Comparison of ENCODE assay signal across 22 mouse cellular contexts in the genomic region with DNA sequence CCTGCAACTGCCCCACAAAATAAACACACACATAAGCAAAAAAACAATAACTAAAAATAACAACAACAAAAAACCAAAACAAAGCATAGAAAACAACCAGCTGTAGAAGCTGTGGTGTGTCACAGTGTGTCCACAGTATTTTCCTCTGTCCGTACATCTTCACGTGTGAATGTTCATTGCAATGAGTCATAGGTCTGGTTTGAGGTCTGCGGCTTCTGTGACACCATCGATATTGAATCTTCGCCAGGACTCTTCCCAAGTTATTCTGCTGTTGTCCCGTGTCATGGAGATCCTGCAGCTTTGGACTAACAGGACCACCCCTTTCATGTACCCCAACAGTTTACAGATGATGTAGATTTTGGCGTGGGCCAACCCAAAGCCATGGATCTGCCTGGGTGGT.
DNase-seq lines count a peak whose midpoint lies in the region; TF ChIP-seq lines count a peak whose summit lies in the region.
"Had no signal": no experiment of that assay in that cellular context is flagged by ENCODE, and none has a peak within 500 bp of the region (broad histone marks: within the 10 kb centered on the region; RNA-seq: fewer than 3 reads in every experiment).

No protein-coding gene starts in this region.

- peak overlapping the region; percentile 28 for H3K4me2 ChIP-seq in myocyte (ENCODE audit: low read depth)
- H3K4me2 ChIP-seq: embryonic facial prominence, embryonic 13.5 days; embryonic facial prominence, embryonic 15.5 days; forebrain, embryonic 12.5 days had no signal

- H3K36me3 ChIP-seq in C2C12 (ENCODE audit: control insufficient read depth, insufficient read depth) (no peaks in the 10 kb centered on the region), myocyte (ENCODE audit: control insufficient read depth, insufficient read depth) (no peaks in the 10 kb centered on the region)
- H3K36me3 ChIP-seq: embryonic facial prominence, embryonic 13.5 days; embryonic facial prominence, embryonic 15.5 days; forebrain, embryonic 10.5 days; forebrain, embryonic 12.5 days had no signal

- intact Hi-C loops in heart, postnatal 10 days (cut with DNase I) = no loop called here

- no peaks in the 10 kb centered on the region for H3K79me2 ChIP-seq in C2C12 (ENCODE audit: control insufficient read depth, insufficient read depth)
- no peaks in the 10 kb centered on the region for H3K79me2 ChIP-seq in myocyte (ENCODE audit: control insufficient read depth, insufficient read depth)

- H3K4me3 ChIP-seq in C2C12 (ENCODE audit: insufficient read depth, poor library complexity, severe bottlenecking) (no peak overlapping the region), myocyte (no peak overlapping the region)
- H3K4me3 ChIP-seq: embryonic facial prominence, embryonic 13.5 days; embryonic facial prominence, embryonic 15.5 days; erythroblast, embryonic 14.5 days; forebrain, embryonic 10.5 days; forebrain, embryonic 12.5 days had no signal

- no peak for TF ChIP-seq CTCF in C2C12 (IDR thresholded peaks at IDR 0.05; ENCODE audit: control insufficient read depth, insufficient read depth, insufficient read length)

- no peaks in the 10 kb centered on the region for H3K79me3 ChIP-seq in C2C12 (ENCODE audit: low read depth)

- TF ChIP-seq POLR2A in myocyte (IDR thresholded peaks at IDR 0.05; ENCODE audit: insufficient read length, low read depth) = no peak

- DNase-seq in 3T3-L1 (ENCODE audit: low read depth, low spot score) = peak; percentile 84
- no peak for DNase-seq in gastrocnemius, adult 8-10 months (ENCODE audit: low spot score in 2 of 2)
- DNase-seq in layer of hippocampus, postnatal 10 days (ENCODE audit: low spot score in 2 of 2) = no peak
- no peak for DNase-seq in heart, postnatal 10 days
- DNase-seq: adrenal gland, adult 8-10 months; adrenal gland, postnatal 14 days; B cell, adult 2 months; cerebellum, adult 11 months; cerebellum, adult 18-20 months; cerebellum, adult 8-10 months; cerebellum, adult 9-11 months; cerebellum, postnatal 14 days; cerebellum, postnatal 36 days; embryo, embryonic 11 days had no signal

- no peaks in the 10 kb centered on the region for H3K27me3 ChIP-seq in C2C12 (ENCODE audit: control insufficient read depth, insufficient read depth, insufficient read length)
- H3K27me3 ChIP-seq in myocyte (ENCODE audit: control insufficient read depth, insufficient read depth, insufficient read length) = no peaks in the 10 kb centered on the region
- H3K27me3 ChIP-seq: embryonic facial prominence, embryonic 13.5 days; embryonic facial prominence, embryonic 15.5 days; forebrain, embryonic 12.5 days; Patski had no signal

- no peak overlapping the region for H3ac ChIP-seq in C2C12 (ENCODE audit: control insufficient read depth, insufficient read length, low read depth)
- H3ac ChIP-seq in myocyte (ENCODE audit: control insufficient read depth, insufficient read length) = no peak overlapping the region

TF ChIP-seq in C2C12, 6 proteins besides CTCF, POLR2A, EP300 and RAD21:
- TF ChIP-seq FOSL1 (IDR thresholded peaks at IDR 0.05; ENCODE audit: insufficient read depth, low read length, poor library complexity, severe bottlenecking) (peak; percentile 71), MYOG (IDR thresholded peaks at IDR 0.05; ENCODE audit: control insufficient read depth, extremely low read depth, insufficient read length) (no peak), USF1 (IDR thresholded peaks at IDR 0.05; ENCODE audit: low read depth) (peak; percentile 43), MAX (IDR thresholded peaks at IDR 0.05) (peak; percentile 25), CEBPB (IDR thresholded peaks at IDR 0.05; ENCODE audit: low read depth) (peak; percentile 24), MYOD1 (IDR thresholded peaks at IDR 0.05; ENCODE audit: control insufficient read depth, insufficient read length, low read depth) (peak; percentile 40)

TF ChIP-seq in myocyte, 11 proteins besides CTCF, POLR2A, EP300 and RAD21:
- no peak for TF ChIP-seq MAX (IDR thresholded peaks at IDR 0.05; ENCODE audit: low read depth)
- peak; percentile 6 for TF ChIP-seq USF1 (IDR thresholded peaks at IDR 0.05; ENCODE audit: low read depth)
- TF ChIP-seq MYOD1 (IDR thresholded peaks at IDR 0.05; ENCODE audit: control insufficient read depth in 1 of 3, insufficient read length in 2 of 3, low read depth in 2 of 3) = no peak
- TF ChIP-seq E2F4 (IDR thresholded peaks at IDR 0.05; ENCODE audit: insufficient read depth) = no peak
- TF ChIP-seq POLR2AphosphoS2 (IDR thresholded peaks at IDR 0.05; ENCODE audit: insufficient read length, low read depth) = no peak
TF ChIP-seq in myocyte: peak in this region for 1.
